Mouse (Mus musculus) midbrain, embryonic 14.5 days (tissue): ENCODE measurements around the gene Cx3cr1. TPM values are rescaled to one million over a fixed set of nuclear protein-coding genes. Genes with fewer than 3 reads are reported as not detected.

Experiments used
- polyA plus RNA-seq: library from polyadenylated mRNA; unstranded; fragments of >200 nt; fragmentation: Nextera tagmentation; extraction: Ambion mirVana; gene quantifications from 2 replicates; pipeline ENCODE4 v1.2.1, GENCODE M21; 2014

Gene Cx3cr1
- polyA plus RNA-seq, 1 experiment from 2014 or later, result 5.0 TPM

Other genes starting within 250 kb of the Cx3cr1 start
- 0.13 and 0.29 TPM in 2 replicates for gene Scn11a, start 244.4 kb downstream of the Cx3cr1 start, polyA plus RNA-seq
- 65.5 and 75.6 TPM in 2 replicates for gene Wdr48, start 175.0 kb downstream of the Cx3cr1 start, polyA plus RNA-seq
- 25.2 and 31.7 TPM in 2 replicates for gene Gorasp1, start 132.3 kb downstream of the Cx3cr1 start, polyA plus RNA-seq
- 0.45 and 0.49 TPM in 2 replicates for gene Ttc21a, start 132.3 kb downstream of the Cx3cr1 start, polyA plus RNA-seq
- 0.67 and 2.2 TPM in 2 replicates for gene Csrnp1, start 85.2 kb downstream of the Cx3cr1 start, polyA plus RNA-seq
- gene Xirp1, start 46.3 kb downstream of the Cx3cr1 start, polyA plus RNA-seq, result not detected in 2 replicates
- not detected in 2 replicates for gene Ccr8, start 22.2 kb upstream of the Cx3cr1 start, polyA plus RNA-seq
- 36.8 and 43.2 TPM in 2 replicates for gene Slc25a38, start 40.5 kb upstream of the Cx3cr1 start, polyA plus RNA-seq
- gene Rpsa, start 57.8 kb upstream of the Cx3cr1 start, polyA plus RNA-seq, result 1,176 and 1,335 TPM in 2 replicates
- gene Mobp, start 79.8 kb upstream of the Cx3cr1 start, polyA plus RNA-seq, result not detected in 2 replicates
- gene Myrip, start 231.6 kb upstream of the Cx3cr1 start, polyA plus RNA-seq, result 3.8 and 5.4 TPM in 2 replicates